Mouse (Mus musculus) thymus, adult 2 months (tissue): ENCODE results near the gene Snx18.

Experiments used
- CTCF ChIP-seq: fragments of 200-500 bp; IDR thresholded peaks from 2 replicates; pipeline ENCODE4 v1.5.1; 2012; ENCODE audit warnings: mild to moderate bottlenecking, control low read depth, low read length, moderate library complexity, borderline replicate concordance; ENCODE audit not compliant: control insufficient read depth, poor library complexity, insufficient read depth; ENCODE audit errors: extremely low read depth
- POLR2A ChIP-seq: fragments of 200-500 bp; IDR thresholded peaks from 2 replicates; pipeline ENCODE4 v1.6.1; 2012; ENCODE audit warnings: mild to moderate bottlenecking, low read length, control low read depth, moderate library complexity; ENCODE audit not compliant: control insufficient read depth, poor library complexity, insufficient read depth; ENCODE audit errors: extremely low read depth

DNA sequence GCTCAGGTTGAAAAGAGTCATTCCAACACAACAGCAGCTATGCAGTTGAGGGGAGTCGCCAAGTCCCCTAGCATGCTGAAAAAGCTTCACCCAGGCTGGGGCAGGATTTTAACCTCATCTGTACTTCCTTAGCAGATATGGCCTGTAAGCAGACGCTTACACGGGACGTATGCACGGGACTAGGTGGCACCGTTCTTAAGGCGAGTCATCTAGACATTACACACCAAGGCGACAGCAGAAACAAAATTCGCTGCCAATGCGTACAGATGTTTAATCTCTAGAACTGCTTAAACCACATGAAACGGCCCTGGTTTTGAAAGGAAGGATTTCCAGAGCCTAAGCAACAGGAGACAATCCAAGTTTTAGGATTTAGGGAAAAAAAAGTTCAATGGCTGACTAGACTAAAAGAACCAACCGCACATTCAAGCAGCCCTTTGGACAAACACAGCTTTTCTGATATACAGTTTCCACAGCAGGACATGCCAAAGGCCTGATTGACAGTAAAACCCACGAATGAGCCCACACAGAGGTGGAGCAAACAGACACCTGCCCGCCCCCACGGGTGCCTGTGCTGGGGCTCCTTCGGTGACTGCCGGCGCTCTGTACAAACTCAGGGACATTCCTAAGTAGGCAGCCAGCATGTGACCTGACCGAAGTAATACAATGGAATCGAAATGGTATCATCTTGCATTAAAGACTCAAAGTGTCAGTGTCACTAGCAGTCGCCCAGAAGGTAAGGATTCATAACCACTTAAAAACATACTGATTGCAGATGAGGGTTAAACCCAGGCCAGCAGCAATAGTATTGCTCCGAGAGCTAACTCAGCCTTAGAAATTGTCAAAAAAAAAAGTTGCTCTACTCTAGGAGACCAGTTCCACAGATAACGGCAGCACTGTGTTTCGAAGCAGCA is 3.5 kb downstream of the Snx18 start:
- TF ChIP-seq CTCF (no peak), POLR2A (no peak)
